Mouse (Mus musculus) lung, postnatal 10 days (tissue): ENCODE results near the gene Prl6a1.

Source experiments
- DNase-seq: peaks from one replicate; pipeline ENCODE4 v3.0.0; 2021

Gene Prl6a1

GRCm38 (mm10) chr13:27312334-27313225 is at the start of gene Prl6a1:
Gene Prl6a1 (plus strand): TSS chr13:27312627.
- DNase-seq: no peak

GRCm38 (mm10) chr13:27334989-27335388 is 22.6 kb downstream of the Prl6a1 start:
- DNase-seq: no peak

- DNase-seq: peak; percentile 8
Observed at GRCm38 (mm10) chr13:27342733-27343275, 30.4 kb downstream of the Prl6a1 start.

- DNase-seq: no peak
Observed at GRCm38 (mm10) chr13:27345373-27345772, 32.9 kb downstream of the Prl6a1 start, which contains the start of gene Prl8a2. Gene Prl8a2 (plus strand): TSS chr13:27345673.
